Mouse (Mus musculus): ENCODE results near the gene Btla. TPM values are rescaled to one million over a fixed set of nuclear protein-coding genes. Genes with fewer than 3 reads are reported as not detected.

The Btla gene
- polyA plus RNA-seq, 1 experiment from 2014 or later = 0.10 TPM

GRCm38 (mm10) chr16:45297806-45298205, 73.7 kb downstream of the Btla start:
- no peak overlapping the region for H3K9ac ChIP-seq (ENCODE audit: low read depth, low read length)
- ATAC-seq = no peak
- H3K27me3 ChIP-seq (ENCODE audit: control insufficient read depth, insufficient read depth, low read depth, low read length) = no peaks in the 10 kb centered on the region
- H3K9me3 ChIP-seq (replicated peaks; ENCODE audit: control insufficient read depth, low read length, poor library complexity, severe bottlenecking) = 0 out of 2 replicates have a peak, but pooled peaks cover 2% of the 10 kb centered on the region
- H3K4me2 ChIP-seq (ENCODE audit: low read length) = no peak overlapping the region
- H3K4me1 ChIP-seq (ENCODE audit: control insufficient read depth, insufficient read depth, low read length) = no peaks in the 10 kb centered on the region
- H3K4me3 ChIP-seq (ENCODE audit: low read depth, low read length) = no peak overlapping the region
- H3K36me3 ChIP-seq (ENCODE audit: control insufficient read depth, insufficient read depth, low read length) = no peaks in the 10 kb centered on the region
- WGBS = 82% methylated on average over 3 of the region's 3 CpGs
- H3K27ac ChIP-seq (ENCODE audit: low read length) = no peak overlapping the region

Other genes with a start within 250 kb of the Btla start
- 8.2 TPM in 2 replicates for gene Ccdc80, start 130.9 kb upstream of the Btla start, polyA plus RNA-seq (2015; fragmentation: Nextera tagmentation; extraction: Ambion mirVana)
- gene Slc35a5, start 65.6 kb upstream of the Btla start, polyA plus RNA-seq (2015; fragmentation: Nextera tagmentation; extraction: Ambion mirVana) = 34.5 and 38.3 TPM in 2 replicates
- gene Atg3, start 65.5 kb upstream of the Btla start, polyA plus RNA-seq (2015; fragmentation: Nextera tagmentation; extraction: Ambion mirVana) = 47.5 and 47.9 TPM in 2 replicates
- 411 and 438 TPM in 2 replicates for gene Cd200, start 184.7 kb downstream of the Btla start, polyA plus RNA-seq (2015; fragmentation: Nextera tagmentation; extraction: Ambion mirVana)